Mouse (Mus musculus) heart, adult 2 months (tissue): ENCODE measurements at regions not wholly inside any gene's neighbourhood (a gene's known extent, or its start where the extent isn't known, plus 50 kb on each side); places are given as distances from the start of the nearest gene placed in this dataset.

Experiments used
- CTCF ChIP-seq: fragments of 200-600 bp; IDR thresholded peaks from 2 replicates; pipeline ENCODE4 v1.8.1; 2022; ENCODE audit warnings: antibody characterized with exemption, mild to moderate bottlenecking, moderate library complexity
- EP300 ChIP-seq: fragments of 200-500 bp; IDR thresholded peaks from 2 replicates; pipeline ENCODE4 v1.6.1; 2011; ENCODE audit warnings: low read depth, low read length, control low read depth; ENCODE audit not compliant: insufficient read depth

GRCm38 (mm10) chr5:12297331-12297730, 85.9 kb upstream of the Sema3d start:
- TF ChIP-seq EP300, result no peak
- no peak for TF ChIP-seq CTCF
